Mouse (Mus musculus): ENCODE data around the gene Sema5a. TPM values are rescaled to one million over a fixed set of nuclear protein-coding genes. Genes with fewer than 3 reads are reported as not detected.

Gene Sema5a
- polyA plus RNA-seq, 1 experiment from 2014 or later, result 6.4 TPM

DNA sequence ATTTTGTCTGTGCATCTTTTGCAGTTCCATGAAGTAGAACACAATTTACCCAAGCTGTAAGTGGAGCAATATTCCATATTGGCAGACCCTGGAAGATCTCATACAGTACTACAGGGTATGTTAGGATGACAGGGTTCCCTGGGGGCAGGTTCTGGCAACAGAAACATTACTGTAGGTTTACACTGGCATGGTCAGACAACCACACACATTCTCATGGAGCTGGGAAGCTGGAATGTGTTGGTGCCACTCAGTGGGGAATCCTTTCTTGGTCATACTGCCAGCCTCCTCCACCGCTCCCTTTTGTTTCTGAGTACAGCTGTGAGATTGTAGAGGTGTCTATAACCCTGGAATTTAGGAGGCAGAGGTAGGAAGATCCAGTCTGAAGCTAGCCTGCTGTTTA is 11.2 kb upstream of the Sema5a start:
- no peak for ATAC-seq (ENCODE audit: low FRiP score)
- Histone ChIP-seq H3K4me3 (no peak overlapping the region), H3K36me3 (no peaks in the 10 kb centered on the region), H3K27me3 (no peaks in the 10 kb centered on the region), H3K9ac (no peak overlapping the region), H3K9me3 (no peaks in the 10 kb centered on the region), H3K4me2 (no peak overlapping the region), H3K27ac (no peak overlapping the region), H3K4me1 (replicated peaks) (no peaks in the 10 kb centered on the region)
- WGBS, result 87% methylated on average over 1 of the region's 1 CpGs

DNA sequence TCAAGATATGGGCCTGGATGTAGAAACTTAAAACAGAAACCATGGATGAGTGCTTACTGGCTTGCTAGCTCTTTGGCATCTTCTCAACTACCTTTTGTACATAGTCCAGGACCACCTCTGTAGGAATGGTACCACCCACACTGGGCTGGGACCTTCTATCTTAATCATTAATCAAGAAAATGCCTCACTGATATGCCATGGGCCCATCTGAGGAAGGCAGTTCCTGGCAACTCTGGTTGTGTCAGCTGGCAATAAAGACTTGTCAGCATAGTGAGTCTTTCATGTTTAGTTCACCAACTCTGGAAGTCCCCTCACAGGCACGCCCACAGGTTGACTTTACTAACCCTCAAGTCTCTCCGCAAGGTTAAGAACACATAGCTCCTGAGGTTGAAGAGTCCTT is 5.5 kb upstream of the Sema5a start:
- ATAC-seq (ENCODE audit: low FRiP score), result no peak

DNA sequence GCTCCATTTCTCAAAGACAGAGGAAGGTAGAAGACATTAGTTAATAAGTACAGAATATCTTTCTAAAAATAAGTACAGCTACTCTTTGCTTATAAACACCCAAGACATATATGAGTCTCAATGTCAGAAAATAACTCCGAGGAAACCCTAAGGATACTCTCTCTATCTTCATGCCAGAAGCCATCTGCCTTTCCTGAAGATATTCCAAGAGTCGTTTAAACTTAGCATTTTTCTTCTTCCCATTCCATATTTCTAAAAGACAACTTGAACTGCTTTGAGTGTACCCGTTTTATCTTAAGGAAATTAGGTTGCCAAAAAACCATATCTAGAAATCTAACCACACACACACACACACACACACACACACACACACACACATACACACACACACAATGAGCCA is 4.5 kb upstream of the Sema5a start:
- WGBS, result 100% methylated on average over 3 of the region's 3 CpGs
- Histone ChIP-seq H3K4me2 (no peak overlapping the region), H3K36me3 (no peaks in the 10 kb centered on the region), H3K27ac (no peak overlapping the region), H3K4me1 (replicated peaks) (peaks cover 8% of the 10 kb centered on the region), H3K4me3 (no peak overlapping the region), H3K27me3 (no peaks in the 10 kb centered on the region), H3K9ac (no peak overlapping the region), H3K9me3 (no peaks in the 10 kb centered on the region)
- no peak for ATAC-seq (ENCODE audit: low FRiP score)

More for the DNA sequence above, 5.5 kb upstream of the Sema5a start:
- Histone ChIP-seq H3K4me2 (no peak overlapping the region), H3K9ac (no peak overlapping the region), H3K27me3 (no peaks in the 10 kb centered on the region), H3K9me3 (no peaks in the 10 kb centered on the region), H3K4me3 (no peak overlapping the region), H3K36me3 (no peaks in the 10 kb centered on the region), H3K4me1 (replicated peaks) (no peaks in the 10 kb centered on the region), H3K27ac (no peak overlapping the region)
- 87% methylated on average over 2 of the region's 2 CpGs for WGBS

DNA sequence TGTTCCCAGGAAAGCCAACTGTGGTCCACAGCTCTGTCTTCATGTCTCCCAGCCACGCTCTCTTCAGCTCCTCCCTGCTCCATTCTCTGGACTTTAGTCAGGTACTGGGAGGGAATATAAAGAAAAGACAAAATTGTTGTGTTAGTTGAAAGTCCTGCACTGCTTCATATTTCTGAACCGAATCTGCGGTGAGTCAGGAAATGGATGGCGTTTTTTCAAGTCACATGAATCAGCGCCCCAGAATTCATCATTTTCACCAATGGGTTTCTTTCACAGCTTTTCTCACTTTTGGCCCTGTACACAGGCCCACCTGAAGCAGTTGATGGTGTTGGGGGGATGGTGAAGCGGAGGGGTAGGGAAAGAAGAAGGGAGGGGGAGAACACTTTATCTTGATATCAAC is 2.9 kb upstream of the Sema5a start:
- Histone ChIP-seq H3K4me3 (no peak overlapping the region), H3K27ac (no peak overlapping the region), H3K9ac (no peak overlapping the region), H3K27me3 (no peaks in the 10 kb centered on the region), H3K4me1 (replicated peaks) (peaks cover 12% of the 10 kb centered on the region), H3K36me3 (no peaks in the 10 kb centered on the region), H3K9me3 (no peaks in the 10 kb centered on the region), H3K4me2 (no peak overlapping the region)
- WGBS, result 95% methylated on average over 6 of the region's 6 CpGs
- no peak for ATAC-seq (ENCODE audit: low FRiP score)

DNA sequence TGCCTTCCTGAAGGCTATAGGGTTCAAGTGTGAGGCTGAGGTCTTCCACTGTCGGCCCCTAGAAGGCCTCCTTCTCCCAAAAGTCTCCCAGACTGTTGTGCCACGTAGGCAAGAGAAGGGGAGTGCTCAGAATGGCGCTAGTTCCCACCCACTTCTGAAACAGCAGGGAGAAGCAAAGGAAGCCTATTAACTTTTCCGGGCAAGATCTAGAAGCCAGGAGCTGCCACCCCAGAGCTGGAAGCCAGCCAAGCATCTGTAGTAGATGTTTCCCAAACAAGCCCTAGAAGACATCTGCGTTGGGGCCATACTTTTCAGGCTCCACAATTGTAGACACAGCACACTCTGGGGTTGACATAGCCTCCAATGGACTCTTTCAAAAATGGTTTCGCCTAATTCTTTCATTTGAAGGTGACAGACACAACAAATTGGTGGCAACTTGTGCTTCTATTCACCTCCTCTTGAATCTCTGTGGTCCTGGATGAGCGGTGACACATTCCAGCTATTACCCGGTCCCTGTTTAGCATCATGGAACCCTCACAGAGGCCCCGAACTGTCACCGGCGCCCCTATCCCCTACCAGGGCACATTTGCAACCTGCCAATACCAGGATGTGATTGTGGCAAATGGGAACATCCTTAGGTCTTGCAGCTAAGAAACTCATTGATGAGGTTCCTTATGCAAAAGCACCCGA is 1.4 kb upstream of the Sema5a start:
- Histone ChIP-seq H3K27me3 (peaks cover 11% of the 10 kb centered on the region; the same call in 1 of the 2 replicates), H3K4me3 (peak overlapping the region; percentile 58; the same call in 1 of the 2 replicates), H3K9me3 (no peaks in the 10 kb centered on the region), H3K4me1 (replicated peaks) (peaks cover 19% of the 10 kb centered on the region), H3K27ac (no peak overlapping the region), H3K36me3 (no peaks in the 10 kb centered on the region), H3K4me2 (peak overlapping the region; percentile 99), H3K9ac (no peak overlapping the region)
- WGBS, result 76% methylated on average over 12 of the region's 12 CpGs
- ATAC-seq (ENCODE audit: low FRiP score), result no peak

DNA sequence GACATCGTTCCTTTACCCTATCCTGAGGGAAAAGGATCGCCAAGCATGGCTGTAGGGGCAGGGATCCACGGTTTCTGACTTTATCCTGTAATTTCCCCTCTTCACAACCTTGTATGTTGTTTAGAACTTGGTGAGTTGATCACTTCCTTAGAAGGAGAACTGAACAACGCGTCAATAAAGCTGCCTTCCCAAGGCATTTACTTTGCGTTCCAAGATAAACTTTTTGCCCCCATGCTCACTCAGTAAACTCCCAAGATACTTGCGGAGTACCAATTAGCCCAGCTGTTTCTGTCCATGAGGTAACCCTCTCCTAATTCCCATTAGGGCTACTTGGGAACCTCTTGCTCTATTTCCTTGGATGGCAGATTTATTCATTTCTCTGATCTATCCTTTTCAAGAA is 786 bp upstream of the Sema5a start:
- H3K27ac ChIP-seq, result no peak overlapping the region; the same call in 1 of the 2 replicates
- WGBS, result 73% methylated on average over 7 of the region's 7 CpGs
- no peak for ATAC-seq (ENCODE audit: low FRiP score)
- peaks cover 19% of the 10 kb centered on the region for H3K4me1 ChIP-seq (replicated peaks)
- H3K36me3 ChIP-seq, result no peaks in the 10 kb centered on the region
- H3K27me3 ChIP-seq, result peaks cover 11% of the 10 kb centered on the region; the same call in 1 of the 2 replicates
- H3K9ac ChIP-seq, result no peak overlapping the region
- H3K4me3 ChIP-seq, result peak overlapping the region; percentile 58
- H3K4me2 ChIP-seq, result peak overlapping the region; percentile 99
- no peaks in the 10 kb centered on the region for H3K9me3 ChIP-seq

DNA sequence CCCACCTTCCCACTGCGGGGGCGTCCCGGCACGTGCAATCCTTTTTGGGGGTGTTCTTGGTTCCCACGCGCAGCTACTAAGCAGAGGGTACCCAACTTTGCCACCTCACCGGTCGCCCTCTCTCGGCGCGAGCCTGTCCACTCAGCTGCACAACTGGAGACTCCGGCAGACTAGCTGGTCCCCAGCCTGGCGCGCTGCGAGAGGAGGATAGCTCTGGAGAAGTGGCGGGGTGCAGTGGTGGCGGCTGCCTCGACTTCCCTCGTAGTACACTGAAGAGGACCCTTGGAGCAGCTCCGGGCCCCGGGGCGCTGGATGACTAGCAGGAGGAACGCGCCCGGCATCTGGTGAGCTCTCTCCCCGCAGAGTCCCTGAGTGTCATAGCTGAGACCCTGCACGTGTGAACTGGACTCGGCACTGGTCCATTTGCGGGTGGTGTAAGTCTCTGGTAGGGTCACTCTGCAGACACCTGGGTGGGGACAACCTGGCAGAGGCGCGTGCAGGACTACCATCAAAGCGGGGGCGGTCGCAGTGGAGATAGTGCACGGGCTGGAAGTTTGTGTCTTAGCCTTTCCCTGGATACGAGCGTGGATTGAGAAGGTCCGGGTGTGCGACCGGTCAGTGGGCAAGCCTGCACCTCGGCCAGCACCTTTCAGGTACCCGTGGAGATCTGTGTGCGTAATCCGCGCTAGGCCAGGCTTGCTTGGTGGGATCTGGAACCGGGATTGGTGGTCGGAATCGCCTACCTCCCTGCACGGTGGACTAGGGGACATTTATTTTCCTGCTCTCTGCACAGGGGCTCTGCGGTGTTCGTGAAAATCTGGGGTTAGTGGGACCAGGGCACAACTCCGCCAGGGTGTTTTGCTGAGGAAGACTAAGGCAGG is 586 bp downstream of the Sema5a start:
- peak; percentile 76 for ATAC-seq (ENCODE audit: low FRiP score)
- WGBS, result under 1% methylated on average over 52 of the region's 52 CpGs

DNA sequence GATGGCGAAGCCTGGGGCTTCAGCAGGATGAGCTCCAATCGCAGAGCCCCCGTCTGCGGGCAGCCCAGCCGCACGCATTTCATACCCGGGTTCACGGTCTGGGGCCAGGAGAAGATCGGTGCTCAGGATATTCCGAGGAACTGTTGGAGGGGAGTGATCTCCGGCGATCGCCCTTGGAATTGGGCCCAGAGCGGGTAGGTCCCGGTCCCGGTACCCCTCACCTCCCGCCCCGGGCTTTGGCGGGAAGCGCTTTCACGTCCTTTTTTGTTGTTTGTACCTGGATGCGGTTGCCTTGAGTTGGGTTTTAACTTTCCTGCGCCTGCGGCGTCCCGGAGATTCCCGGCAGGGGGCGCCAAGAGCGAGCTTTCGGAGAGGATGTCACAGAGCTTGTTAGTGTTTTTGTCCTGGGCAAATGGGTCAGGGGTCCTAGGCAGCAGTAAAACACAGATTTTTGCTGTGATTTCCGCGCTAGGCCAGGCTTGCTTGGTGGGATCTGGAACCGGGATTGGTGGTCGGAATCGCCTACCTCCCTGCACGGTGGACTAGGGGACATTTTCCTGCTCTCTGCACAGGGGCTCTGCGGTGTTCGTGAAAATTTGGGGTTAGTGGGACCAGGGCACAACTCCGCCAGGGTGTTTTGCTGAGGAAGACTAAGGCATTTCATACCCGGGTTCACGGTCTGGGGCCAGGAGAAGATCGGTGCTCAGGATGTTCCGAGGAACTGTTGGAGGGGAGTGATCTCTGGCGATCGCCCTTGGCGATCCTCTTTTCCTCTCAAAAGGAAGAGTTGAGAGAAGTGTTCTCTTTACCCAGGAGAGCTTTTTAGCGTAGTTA is 1.4 kb downstream of the Sema5a start:
- WGBS, result 2% methylated on average over 47 of the region's 47 CpGs
- peak; percentile 70 for ATAC-seq (ENCODE audit: low FRiP score)
- no peak overlapping the region for H3K27ac ChIP-seq

More for the DNA sequence above, 586 bp downstream of the Sema5a start:
- Histone ChIP-seq H3K36me3 (no peaks in the 10 kb centered on the region), H3K4me3 (peak overlapping the region; percentile 58), H3K9ac (peak overlapping the region; percentile 75), H3K27ac (peak overlapping the region; percentile 30; the same call in 1 of the 2 replicates), H3K9me3 (no peaks in the 10 kb centered on the region), H3K4me1 (replicated peaks) (peaks cover 19% of the 10 kb centered on the region), H3K27me3 (peaks cover 11% of the 10 kb centered on the region; the same call in 1 of the 2 replicates), H3K4me2 (peak overlapping the region; percentile 99)

DNA sequence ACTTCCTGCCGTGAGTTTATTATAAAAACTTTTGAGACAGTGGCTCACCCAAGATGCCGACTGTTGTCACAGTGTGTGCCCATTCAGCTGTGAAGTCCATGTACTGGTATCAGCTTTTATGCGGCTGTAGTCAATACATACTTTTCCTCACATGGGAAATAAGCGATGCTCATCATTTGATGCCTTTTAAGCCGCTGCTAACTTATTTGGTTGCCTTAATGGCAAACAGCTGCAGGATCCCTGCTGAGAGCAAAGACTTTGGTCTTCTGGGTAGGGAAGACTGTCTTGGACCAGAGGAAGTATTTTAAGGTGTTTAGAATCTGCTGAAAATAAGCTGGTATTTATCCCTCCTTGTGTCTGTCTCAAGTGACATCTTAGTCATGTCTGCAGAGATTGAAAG is 2.7 kb downstream of the Sema5a start:
- Histone ChIP-seq H3K4me1 (replicated peaks) (peaks cover 19% of the 10 kb centered on the region), H3K36me3 (no peaks in the 10 kb centered on the region), H3K27me3 (peaks cover 11% of the 10 kb centered on the region; the same call in 1 of the 2 replicates), H3K9ac (no peak overlapping the region), H3K9me3 (no peaks in the 10 kb centered on the region), H3K27ac (no peak overlapping the region), H3K4me2 (peak overlapping the region; percentile 99), H3K4me3 (0 out of 2 replicates have a peak overlapping the region, but pooled peaks have one; percentile 58)
- WGBS, result 59% methylated on average over 5 of the region's 5 CpGs
- ATAC-seq (ENCODE audit: low FRiP score), result no peak

More for the DNA sequence above, 1.4 kb downstream of the Sema5a start:
- H3K27me3 ChIP-seq, result peaks cover 11% of the 10 kb centered on the region; the same call in 1 of the 2 replicates
- H3K9me3 ChIP-seq, result no peaks in the 10 kb centered on the region
- peaks cover 19% of the 10 kb centered on the region for H3K4me1 ChIP-seq (replicated peaks)
- H3K36me3 ChIP-seq, result no peaks in the 10 kb centered on the region
- H3K4me2 ChIP-seq, result peak overlapping the region; percentile 99
- peak overlapping the region; percentile 58 for H3K4me3 ChIP-seq
- H3K9ac ChIP-seq, result peak overlapping the region; percentile 75

DNA sequence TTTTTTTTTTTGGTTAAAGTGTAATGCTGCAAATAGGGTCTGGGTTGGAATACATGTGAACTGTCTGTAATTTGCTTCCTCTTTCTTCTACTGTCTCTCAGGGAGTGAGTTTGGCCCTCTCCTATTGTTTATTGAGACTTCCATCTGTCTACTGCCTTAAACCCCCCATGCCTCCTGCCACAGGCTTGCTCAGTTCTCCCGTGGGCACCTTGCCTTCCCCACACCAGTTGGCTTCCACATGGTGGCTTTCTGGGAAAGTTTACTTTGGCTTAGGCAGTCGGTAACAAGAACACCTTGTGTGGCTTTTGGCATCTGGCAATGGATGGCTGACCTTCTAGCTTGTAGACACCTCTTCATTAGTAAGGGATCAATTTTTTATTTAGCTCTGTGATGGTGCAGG is 10.2 kb downstream of the Sema5a start:
- no peak overlapping the region for H3K27ac ChIP-seq
- no peaks in the 10 kb centered on the region for H3K27me3 ChIP-seq
- H3K4me2 ChIP-seq, result no peak overlapping the region
- H3K9me3 ChIP-seq, result 0 out of 2 replicates have a peak, but pooled peaks cover 5% of the 10 kb centered on the region
- H3K36me3 ChIP-seq, result no peaks in the 10 kb centered on the region
- H3K4me1 ChIP-seq (replicated peaks), result 0 out of 2 replicates have a peak, but pooled peaks cover 7% of the 10 kb centered on the region
- 79% methylated on average over 2 of the region's 2 CpGs for WGBS
- no peak overlapping the region for H3K9ac ChIP-seq
- no peak overlapping the region for H3K4me3 ChIP-seq
- ATAC-seq (ENCODE audit: low FRiP score), result no peak

DNA sequence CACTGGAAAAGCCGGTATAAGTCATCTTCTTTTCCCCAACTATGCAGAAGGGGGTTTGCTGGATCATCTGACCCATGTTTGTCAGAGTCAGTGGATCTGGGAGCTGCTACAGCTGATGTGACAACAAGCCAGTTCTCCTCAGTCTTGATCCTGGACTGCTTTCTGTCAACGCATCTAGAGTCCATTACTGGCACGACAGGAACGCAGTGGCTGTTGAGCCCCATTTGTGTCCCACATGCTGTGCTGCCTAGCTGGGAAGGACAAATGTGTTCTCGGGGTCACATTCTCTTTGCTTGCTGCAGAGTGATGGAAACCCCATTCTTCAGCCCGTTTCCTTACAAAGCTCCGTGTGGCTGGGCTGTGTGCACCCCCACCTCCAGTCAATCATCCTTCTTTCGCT is 12.7 kb downstream of the Sema5a start:
- no peaks in the 10 kb centered on the region for H3K36me3 ChIP-seq
- peaks cover 15% of the 10 kb centered on the region for H3K4me1 ChIP-seq (replicated peaks)
- H3K4me3 ChIP-seq, result no peak overlapping the region
- no peak overlapping the region for H3K27ac ChIP-seq
- WGBS, result 55% methylated on average over 8 of the region's 8 CpGs
- no peak overlapping the region for H3K9ac ChIP-seq
- no peak overlapping the region for H3K4me2 ChIP-seq
- no peaks in the 10 kb centered on the region for H3K27me3 ChIP-seq
- H3K9me3 ChIP-seq, result 0 out of 2 replicates have a peak, but pooled peaks cover 5% of the 10 kb centered on the region
- no peak for ATAC-seq (ENCODE audit: low FRiP score)
